Mouse (Mus musculus): ENCODE measurements around the gene Ptgr2.

GRCm38 (mm10) chr12:84365137-84365536, 80.1 kb downstream of the Ptgr2 start:
- TF ChIP-seq CTCF (IDR thresholded peaks at IDR 0.05) (no peak), EP300 (IDR thresholded peaks at IDR 0.05) (no peak)
